Mouse (Mus musculus): ENCODE measurements around the gene Ppp1r16b. TPM values are rescaled to one million over a fixed set of nuclear protein-coding genes. Genes with fewer than 3 reads are reported as not detected.

Gene Ppp1r16b
- polyA plus RNA-seq, 2 experiments = 1.4 to 4.1 TPM

DNA sequence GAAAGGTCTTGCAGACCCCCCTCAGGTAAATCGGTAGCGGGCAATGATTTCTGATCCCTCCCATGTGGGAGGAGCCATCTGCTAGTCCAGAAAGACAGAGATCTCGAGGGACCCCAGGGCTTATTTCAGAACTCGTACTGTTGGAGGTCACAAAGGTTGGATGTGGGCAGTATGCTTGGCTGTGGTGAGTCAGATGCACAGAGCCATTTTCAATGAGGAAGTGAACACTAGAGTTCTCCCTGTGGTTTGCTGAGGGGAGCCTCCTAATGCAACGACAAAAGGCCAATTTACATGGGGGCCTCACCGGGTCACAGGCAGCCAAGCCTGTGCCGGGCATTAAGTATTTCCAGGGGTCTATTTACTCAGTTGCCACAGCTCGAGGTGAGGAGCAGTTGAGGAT lies 12.7 kb downstream of the Ppp1r16b start:
- no peak for DNase-seq (ENCODE audit: low spot score)
- WGBS = 72% methylated on average over 8 of the region's 8 CpGs
- H3K27me3 ChIP-seq (ENCODE audit: control insufficient read depth, insufficient read depth, low read length) = no peaks in the 10 kb centered on the region
- peaks cover 11% of the 10 kb centered on the region for H3K4me1 ChIP-seq (ENCODE audit: control insufficient read depth, insufficient read depth, low read length)
- ATAC-seq (ENCODE audit: low FRiP score, low read depth) = no peak
- no peak overlapping the region for H3K4me2 ChIP-seq (replicated peaks; ENCODE audit: low read depth, low read length, severe bottlenecking)
- no peak overlapping the region for H3K4me3 ChIP-seq (replicated peaks; ENCODE audit: low read length)
- H3K9me3 ChIP-seq (ENCODE audit: control insufficient read depth, low read length) = no peaks in the 10 kb centered on the region
- no peak overlapping the region for H3K27ac ChIP-seq (replicated peaks; ENCODE audit: low read depth, low read length)
- no peaks in the 10 kb centered on the region for H3K36me3 ChIP-seq (ENCODE audit: control insufficient read depth, insufficient read depth, low read length)
- H3K9ac ChIP-seq (ENCODE audit: low read depth, low read length, severe bottlenecking) = no peak overlapping the region
- no peak for TF ChIP-seq POLR2A (IDR thresholded peaks at IDR 0.05; ENCODE audit: borderline replicate concordance, extremely low read depth, insufficient read depth, insufficient read length)

DNA sequence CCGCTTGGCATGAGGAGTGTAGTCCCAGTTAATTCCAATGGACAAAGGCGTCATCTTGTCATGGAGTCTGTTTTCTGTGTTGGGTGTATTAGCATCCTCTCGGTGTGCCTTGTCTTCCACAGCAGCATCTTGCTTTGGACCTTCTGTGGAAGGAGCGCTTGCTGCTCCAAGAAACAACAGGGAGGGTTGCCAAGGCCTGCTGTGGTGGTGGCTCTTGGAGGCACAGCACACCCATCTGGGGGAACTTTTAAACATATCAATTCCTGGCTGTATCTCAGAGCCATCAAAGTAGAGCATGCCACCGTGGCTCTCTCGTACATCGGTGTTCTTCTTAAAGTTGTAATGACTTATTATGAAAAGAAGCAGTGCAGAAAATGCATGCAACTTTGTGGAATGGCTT lies 13.9 kb downstream of the Ppp1r16b start:
- no peak for TF ChIP-seq POLR2A (IDR thresholded peaks at IDR 0.05; ENCODE audit: borderline replicate concordance, extremely low read depth, insufficient read depth, insufficient read length)
- Histone ChIP-seq H3K4me3 (replicated peaks; ENCODE audit: low read length) (no peak overlapping the region), H3K36me3 (ENCODE audit: control insufficient read depth, insufficient read depth, low read length) (no peaks in the 10 kb centered on the region), H3K9ac (ENCODE audit: low read depth, low read length, severe bottlenecking) (no peak overlapping the region), H3K4me2 (replicated peaks; ENCODE audit: low read depth, low read length, severe bottlenecking) (no peak overlapping the region), H3K9me3 (ENCODE audit: control insufficient read depth, low read length) (no peaks in the 10 kb centered on the region), H3K27me3 (ENCODE audit: control insufficient read depth, insufficient read depth, low read length) (no peaks in the 10 kb centered on the region), H3K4me1 (ENCODE audit: control insufficient read depth, insufficient read depth, low read length) (peaks cover under 1% of the 10 kb centered on the region; the same call in 1 of the 2 replicates), H3K27ac (replicated peaks; ENCODE audit: low read depth, low read length) (no peak overlapping the region)
- DNase-seq (ENCODE audit: low spot score) = no peak
- ATAC-seq (ENCODE audit: low FRiP score, low read depth) = no peak
- 90% methylated on average over 7 of the region's 7 CpGs for WGBS

DNA sequence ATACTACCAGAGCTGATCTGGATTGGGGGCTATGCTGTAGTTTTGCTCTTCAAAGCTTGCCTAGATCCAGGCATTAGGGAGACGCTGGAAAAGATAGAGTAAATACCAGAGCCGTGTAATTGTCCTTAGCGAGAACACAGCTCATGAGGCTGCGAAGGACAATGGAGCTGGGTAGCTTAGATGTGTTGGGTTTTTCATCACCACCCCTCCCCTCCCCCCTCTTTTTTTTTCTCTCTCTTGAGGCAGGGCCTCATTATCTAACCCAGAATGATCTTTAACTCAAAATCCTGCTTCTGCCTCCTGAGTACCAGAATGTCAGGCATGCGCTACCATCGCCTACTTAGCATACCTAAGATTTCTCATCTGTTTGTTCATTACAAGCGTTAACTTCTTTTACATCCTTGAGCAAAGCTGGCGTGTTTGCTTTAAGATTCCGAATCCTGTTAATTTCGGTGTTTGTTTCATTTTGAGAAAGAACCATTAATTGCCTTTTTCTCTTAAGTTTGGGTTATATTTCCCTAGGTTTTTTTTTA lies 15.2 kb downstream of the Ppp1r16b start:
- WGBS = 77% methylated on average over 10 of the region's 10 CpGs
- Histone ChIP-seq H3K4me2 (replicated peaks; ENCODE audit: low read depth, low read length, severe bottlenecking) (no peak overlapping the region), H3K4me1 (ENCODE audit: control insufficient read depth, insufficient read depth, low read length) (no peaks in the 10 kb centered on the region), H3K36me3 (ENCODE audit: control insufficient read depth, insufficient read depth, low read length) (no peaks in the 10 kb centered on the region), H3K4me3 (replicated peaks; ENCODE audit: low read length) (no peak overlapping the region), H3K9ac (ENCODE audit: low read depth, low read length, severe bottlenecking) (no peak overlapping the region), H3K27me3 (ENCODE audit: control insufficient read depth, insufficient read depth, low read length) (no peaks in the 10 kb centered on the region), H3K27ac (replicated peaks; ENCODE audit: low read depth, low read length) (no peak overlapping the region), H3K9me3 (ENCODE audit: control insufficient read depth, low read length) (no peaks in the 10 kb centered on the region)
- no peak for DNase-seq (ENCODE audit: low spot score)
- TF ChIP-seq POLR2A (IDR thresholded peaks at IDR 0.05; ENCODE audit: borderline replicate concordance, extremely low read depth, insufficient read depth, insufficient read length) = no peak
- no peak for ATAC-seq (ENCODE audit: low FRiP score, low read depth)

DNA sequence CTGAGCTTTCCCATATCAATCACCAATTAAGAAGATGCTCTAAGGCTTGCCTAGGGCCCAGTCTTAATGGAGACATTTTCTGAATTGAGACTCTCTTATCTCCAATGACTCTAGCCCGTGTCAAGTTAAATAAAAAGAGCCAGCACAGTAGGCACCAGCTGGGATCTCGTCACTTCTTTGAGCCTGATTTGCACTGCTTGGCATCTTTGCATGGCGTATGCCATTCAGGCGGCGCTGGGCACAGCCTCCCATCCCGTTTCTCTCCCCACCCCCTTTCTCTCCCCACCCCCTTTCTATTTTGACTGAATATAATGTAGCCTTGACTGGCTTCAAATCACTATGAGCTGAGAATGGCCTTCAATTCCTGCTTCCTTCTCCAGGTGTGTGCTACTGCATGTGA lies 16.5 kb downstream of the Ppp1r16b start:
- H3K36me3 ChIP-seq (ENCODE audit: control insufficient read depth, insufficient read depth, low read length) = no peaks in the 10 kb centered on the region
- H3K9me3 ChIP-seq (ENCODE audit: control insufficient read depth, low read length) = no peaks in the 10 kb centered on the region
- H3K4me2 ChIP-seq (replicated peaks; ENCODE audit: low read depth, low read length, severe bottlenecking) = no peak overlapping the region
- DNase-seq (ENCODE audit: low spot score) = no peak
- no peaks in the 10 kb centered on the region for H3K4me1 ChIP-seq (ENCODE audit: control insufficient read depth, insufficient read depth, low read length)
- no peak overlapping the region for H3K9ac ChIP-seq (ENCODE audit: low read depth, low read length, severe bottlenecking)
- no peak for TF ChIP-seq POLR2A (IDR thresholded peaks at IDR 0.05; ENCODE audit: borderline replicate concordance, extremely low read depth, insufficient read depth, insufficient read length)
- WGBS = 82% methylated on average over 6 of the region's 6 CpGs
- no peak for ATAC-seq (ENCODE audit: low FRiP score, low read depth)
- H3K4me3 ChIP-seq (replicated peaks; ENCODE audit: low read length) = no peak overlapping the region
- no peak overlapping the region for H3K27ac ChIP-seq (replicated peaks; ENCODE audit: low read depth, low read length)
- no peaks in the 10 kb centered on the region for H3K27me3 ChIP-seq (ENCODE audit: control insufficient read depth, insufficient read depth, low read length)

DNA sequence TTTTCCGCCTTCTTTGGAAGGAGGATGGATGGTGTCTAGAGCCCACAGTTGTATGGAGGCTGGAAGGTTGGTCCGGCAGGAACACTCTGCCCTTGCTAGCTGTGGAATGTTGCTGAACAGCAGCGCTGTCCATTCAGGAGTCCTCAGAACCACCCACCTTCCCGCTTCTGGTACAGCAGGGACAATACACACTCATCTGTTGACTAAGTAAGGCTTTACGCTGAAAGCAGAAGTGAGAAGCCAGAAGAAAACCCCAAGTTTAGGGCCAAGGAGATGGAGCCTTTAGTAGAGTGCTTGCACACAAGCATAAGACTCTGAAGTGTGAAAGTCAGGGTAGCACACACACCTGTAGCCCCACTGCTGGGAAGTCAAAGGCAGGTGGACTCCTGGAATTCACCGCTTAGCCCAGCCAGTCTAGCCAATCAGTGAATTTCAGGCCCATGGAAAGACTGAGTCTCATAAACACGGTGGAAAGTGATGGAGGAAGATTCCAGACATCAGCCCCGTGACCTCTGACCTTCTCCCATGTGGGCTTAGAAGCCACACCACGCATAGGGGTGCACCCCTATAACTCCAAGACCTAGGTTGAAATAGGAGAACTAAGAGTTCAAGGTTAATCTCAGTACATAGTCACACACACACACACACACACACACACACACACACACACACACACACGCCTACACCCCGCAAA lies 17.3 kb downstream of the Ppp1r16b start:
- Histone ChIP-seq H3K4me2 (replicated peaks; ENCODE audit: low read depth, low read length, severe bottlenecking) (no peak overlapping the region), H3K9me3 (ENCODE audit: control insufficient read depth, low read length) (no peaks in the 10 kb centered on the region), H3K9ac (ENCODE audit: low read depth, low read length, severe bottlenecking) (no peak overlapping the region), H3K4me1 (ENCODE audit: control insufficient read depth, insufficient read depth, low read length) (no peaks in the 10 kb centered on the region), H3K27me3 (ENCODE audit: control insufficient read depth, insufficient read depth, low read length) (no peaks in the 10 kb centered on the region), H3K4me3 (replicated peaks; ENCODE audit: low read length) (no peak overlapping the region), H3K27ac (replicated peaks; ENCODE audit: low read depth, low read length) (no peak overlapping the region), H3K36me3 (ENCODE audit: control insufficient read depth, insufficient read depth, low read length) (no peaks in the 10 kb centered on the region)
- no peak for DNase-seq (ENCODE audit: low spot score)
- ATAC-seq (ENCODE audit: low FRiP score, low read depth) = no peak
- WGBS = 40% methylated on average over 11 of the region's 11 CpGs
- no peak for TF ChIP-seq POLR2A (IDR thresholded peaks at IDR 0.05; ENCODE audit: borderline replicate concordance, extremely low read depth, insufficient read depth, insufficient read length)

Measured in limb, embryonic 14.5 days (tissue).